Mouse (Mus musculus) megakaryocyte, embryonic 14.5 days (primary cell): ENCODE measurements around the gene Cadps2. TPM values are rescaled to one million over a fixed set of nuclear protein-coding genes. Genes with fewer than 3 reads are reported as not detected.

Experiments used
- H3K27me3 ChIP-seq: replicated peaks from 2 replicates; pipeline ENCODE3; 2012; ENCODE audit warnings: inconsistent platforms
- H3K36me3 ChIP-seq: replicated peaks from 2 replicates; pipeline ENCODE3; 2012; ENCODE audit warnings: low read length, inconsistent platforms, mixed read lengths
- H3K4me1 ChIP-seq: 2 replicates; pipeline ENCODE4 v1.6.1; 2012; ENCODE audit warnings: inconsistent platforms
- H3K4me3 ChIP-seq: replicated peaks from 2 replicates; pipeline ENCODE3; 2012; ENCODE audit warnings: moderate library complexity, mild to moderate bottlenecking, inconsistent platforms
- H3K9me3 ChIP-seq: 2 replicates; pipeline ENCODE4 v1.6.1; 2012; ENCODE audit warnings: inconsistent platforms
- FLI1 ChIP-seq: IDR thresholded peaks from 2 replicates; pipeline ENCODE4 v1.6.1; 2012; ENCODE audit warnings: low read length, inconsistent platforms, mixed read lengths
- GATA1 ChIP-seq: IDR thresholded peaks from 3 replicates; pipeline ENCODE4 v1.6.1; 2012; ENCODE audit warnings: mixed read lengths, low read length, inconsistent platforms, borderline replicate concordance
- polyA plus RNA-seq: library from polyadenylated mRNA; stranded (reverse); fragments of >175 nt; gene quantifications from 2 replicates; pipeline ENCODE4 v1.2.3, GENCODE M21; 2012; ENCODE audit warnings: low replicate concordance; ENCODE audit not compliant: insufficient read depth

Gene Cadps2
- polyA plus RNA-seq, 1 experiment, result not detected

GRCm38 (mm10) chr6:23805333-23805732 is 33.9 kb downstream of the Cadps2 start:
- no peaks in the 10 kb centered on the region for H3K4me1 ChIP-seq
- TF ChIP-seq FLI1 (no peak), GATA1 (no peak)
- H3K4me3 ChIP-seq, result no peak overlapping the region
- H3K9me3 ChIP-seq, result 0 out of 2 replicates have a peak, but pooled peaks cover 2% of the 10 kb centered on the region
- no peaks in the 10 kb centered on the region for H3K36me3 ChIP-seq
- H3K27me3 ChIP-seq, result no peaks in the 10 kb centered on the region

GRCm38 (mm10) chr6:23791822-23792221 is 47.4 kb downstream of the Cadps2 start:
- Histone ChIP-seq H3K9me3 (no peaks in the 10 kb centered on the region), H3K4me3 (no peak overlapping the region), H3K36me3 (no peaks in the 10 kb centered on the region), H3K4me1 (no peaks in the 10 kb centered on the region), H3K27me3 (no peaks in the 10 kb centered on the region)
- TF ChIP-seq FLI1 (no peak), GATA1 (no peak)

DNA sequence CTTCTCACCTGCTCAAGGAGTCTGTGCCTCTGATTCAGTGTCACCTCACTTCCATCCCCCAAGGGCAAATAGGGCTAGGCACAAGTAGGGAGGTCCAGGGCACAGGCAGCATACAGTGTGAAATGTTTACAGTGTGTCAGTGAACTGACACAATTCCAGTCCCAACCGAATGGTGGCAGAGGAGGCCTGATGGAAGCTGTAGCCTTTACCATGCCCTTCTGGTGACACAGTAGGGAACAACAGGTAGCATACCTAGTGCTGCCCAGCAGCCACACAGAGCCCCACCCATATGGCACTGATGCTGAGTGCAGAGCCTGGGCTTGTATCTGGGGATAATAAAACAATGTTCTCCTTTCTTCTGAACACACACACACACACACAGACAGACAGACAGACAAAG is 61.6 kb downstream of the Cadps2 start:
- H3K9me3 ChIP-seq, result peaks cover 4% of the 10 kb centered on the region; the same call in 1 of the 2 replicates
- H3K27me3 ChIP-seq, result no peaks in the 10 kb centered on the region
- no peaks in the 10 kb centered on the region for H3K4me1 ChIP-seq
- H3K4me3 ChIP-seq, result no peak overlapping the region
- TF ChIP-seq GATA1 (no peak), FLI1 (no peak)
- H3K36me3 ChIP-seq, result no peaks in the 10 kb centered on the region

DNA sequence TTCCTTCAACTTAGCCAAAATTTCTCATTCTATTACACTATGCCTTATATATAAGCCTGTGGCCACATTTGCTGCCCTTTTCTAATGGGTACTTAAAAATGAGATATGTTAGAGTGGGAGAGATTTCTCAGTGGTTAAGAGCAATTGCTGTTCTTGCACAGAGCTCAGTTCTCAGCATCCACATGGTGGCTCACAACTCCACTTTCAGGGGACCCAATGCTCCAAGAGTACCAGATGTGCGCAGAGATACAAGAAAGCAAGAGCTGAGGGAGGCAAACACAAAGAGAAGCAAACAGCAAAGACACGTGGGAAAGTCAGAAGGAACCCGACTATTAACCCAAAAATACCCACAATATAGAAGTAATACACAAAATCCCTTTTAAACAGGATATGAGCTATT is 77.0 kb downstream of the Cadps2 start:
- Histone ChIP-seq H3K4me3 (no peak overlapping the region), H3K36me3 (no peaks in the 10 kb centered on the region), H3K4me1 (no peaks in the 10 kb centered on the region), H3K9me3 (no peaks in the 10 kb centered on the region), H3K27me3 (no peaks in the 10 kb centered on the region)
- TF ChIP-seq FLI1 (no peak), GATA1 (no peak)

DNA sequence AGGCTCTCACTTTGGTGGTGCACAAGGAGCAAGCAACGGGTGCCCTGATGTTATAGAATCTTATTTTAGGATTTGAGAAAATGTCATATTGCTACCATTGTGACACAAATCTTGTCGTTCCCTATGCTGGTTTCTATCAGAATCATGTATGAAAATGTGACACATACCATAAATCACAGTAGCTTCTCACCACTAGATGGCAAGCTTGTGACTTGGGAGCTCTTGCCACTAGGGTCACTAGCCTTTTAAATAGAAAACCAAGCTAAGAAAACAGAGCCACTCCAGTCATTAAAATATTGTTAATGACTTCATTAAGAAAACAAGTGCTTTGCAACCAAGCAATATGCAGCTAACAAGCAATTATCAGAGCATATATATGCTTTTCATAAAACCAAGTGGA is 81.0 kb downstream of the Cadps2 start:
- Histone ChIP-seq H3K27me3 (no peaks in the 10 kb centered on the region), H3K9me3 (no peaks in the 10 kb centered on the region; the same call in 1 of the 2 replicates), H3K36me3 (no peaks in the 10 kb centered on the region), H3K4me3 (no peak overlapping the region), H3K4me1 (no peaks in the 10 kb centered on the region)
- TF ChIP-seq GATA1 (no peak), FLI1 (no peak)

DNA sequence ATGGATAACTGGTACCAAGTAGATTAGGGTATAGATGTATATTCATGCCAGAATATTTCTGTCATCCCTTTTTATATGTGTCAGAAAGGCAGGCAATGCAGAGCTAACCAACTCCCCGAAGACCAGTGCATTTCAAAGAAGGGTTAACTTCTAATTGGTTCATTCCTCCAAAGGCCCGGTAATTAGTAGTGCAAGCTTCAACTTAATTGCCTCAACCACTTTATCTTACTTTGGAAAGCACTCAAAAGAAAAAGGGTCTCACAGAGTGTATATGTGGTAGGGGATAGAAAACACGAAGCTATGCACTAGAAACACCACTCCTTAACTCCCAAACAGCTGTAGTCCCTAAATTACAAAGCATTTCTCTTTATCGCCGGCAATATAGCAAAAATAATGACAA is 90.4 kb downstream of the Cadps2 start:
- H3K27me3 ChIP-seq, result no peaks in the 10 kb centered on the region
- TF ChIP-seq GATA1, result no peak
- TF ChIP-seq FLI1, result no peak
- no peaks in the 10 kb centered on the region for H3K4me1 ChIP-seq
- no peaks in the 10 kb centered on the region for H3K9me3 ChIP-seq
- H3K36me3 ChIP-seq, result no peaks in the 10 kb centered on the region
- no peak overlapping the region for H3K4me3 ChIP-seq

DNA sequence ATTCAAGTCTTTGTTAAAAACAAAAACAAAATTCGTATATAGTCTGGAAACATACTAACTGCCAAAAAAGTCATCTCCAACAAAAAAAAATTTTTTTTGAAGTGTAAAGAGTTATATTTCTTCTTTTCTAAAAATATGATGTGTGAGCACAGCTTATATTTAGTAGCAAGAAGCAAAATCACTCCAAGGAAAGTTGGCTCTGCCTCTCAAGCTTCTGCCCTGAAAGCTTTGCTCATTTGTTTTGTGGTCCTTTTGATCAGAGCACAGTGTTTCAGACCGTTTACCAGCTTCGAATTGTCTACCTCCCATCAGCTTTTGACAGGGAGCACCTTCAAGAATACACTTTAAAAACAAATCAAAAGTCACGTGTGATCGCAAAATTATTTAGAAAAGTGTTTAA is 99.2 kb downstream of the Cadps2 start:
- Histone ChIP-seq H3K4me1 (no peaks in the 10 kb centered on the region), H3K27me3 (no peaks in the 10 kb centered on the region), H3K9me3 (peaks cover 13% of the 10 kb centered on the region), H3K36me3 (no peaks in the 10 kb centered on the region), H3K4me3 (no peak overlapping the region)
- TF ChIP-seq FLI1 (no peak), GATA1 (no peak)

DNA sequence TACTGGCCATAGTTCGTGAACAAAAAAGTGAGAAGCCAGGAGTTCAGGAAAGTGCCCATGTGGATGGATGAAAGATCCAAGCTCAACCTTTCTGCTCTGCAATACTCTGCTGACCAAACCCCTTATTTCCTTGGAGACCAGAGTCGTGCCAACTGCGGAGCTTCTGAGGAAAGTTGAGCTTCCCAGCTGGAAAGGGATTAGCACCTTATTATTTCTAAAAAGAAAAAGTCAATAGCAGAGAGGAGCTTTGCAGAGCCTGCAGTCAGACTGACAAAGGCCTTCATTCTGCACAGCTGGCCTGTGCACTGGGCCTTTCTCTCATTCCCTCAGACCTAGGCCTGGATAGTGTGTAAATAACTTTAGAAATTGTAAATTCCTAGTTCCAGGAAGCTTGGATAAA is 106.5 kb downstream of the Cadps2 start:
- H3K4me3 ChIP-seq, result no peak overlapping the region
- H3K9me3 ChIP-seq, result peaks cover 19% of the 10 kb centered on the region; the same call in 1 of the 2 replicates

DNA sequence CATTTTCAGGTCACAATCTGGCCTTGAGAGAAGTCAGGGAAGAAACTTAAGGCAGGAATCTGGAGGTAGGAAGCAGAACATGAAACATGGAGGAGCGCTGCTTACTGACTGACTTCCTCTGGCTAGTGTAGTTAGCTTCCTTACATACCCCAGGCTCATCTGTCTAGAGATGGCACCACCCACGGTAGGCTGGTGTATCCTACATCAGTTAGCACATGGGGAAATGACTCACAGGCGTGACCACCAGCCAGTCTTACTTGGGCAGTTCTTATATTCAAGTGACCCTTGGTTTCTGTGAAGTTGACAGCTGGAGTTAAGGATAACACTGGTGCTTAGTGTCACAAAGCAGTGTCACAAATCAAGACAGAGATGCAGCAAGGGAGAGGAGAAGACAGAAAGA is 110.6 kb downstream of the Cadps2 start:
- Histone ChIP-seq H3K4me1 (no peaks in the 10 kb centered on the region), H3K36me3 (no peaks in the 10 kb centered on the region), H3K9me3 (peaks cover 11% of the 10 kb centered on the region; the same call in 1 of the 2 replicates), H3K4me3 (no peak overlapping the region), H3K27me3 (no peaks in the 10 kb centered on the region)
- no peak for TF ChIP-seq FLI1
- TF ChIP-seq GATA1, result no peak

More for the DNA sequence above, 106.5 kb downstream of the Cadps2 start:
- TF ChIP-seq GATA1, result no peak
- no peak for TF ChIP-seq FLI1
- Histone ChIP-seq H3K27me3 (no peaks in the 10 kb centered on the region), H3K4me1 (no peaks in the 10 kb centered on the region), H3K36me3 (no peaks in the 10 kb centered on the region)

GRCm38 (mm10) chr6:23723697-23724096 is 115.5 kb downstream of the Cadps2 start:
- H3K9me3 ChIP-seq, result peaks cover 13% of the 10 kb centered on the region
- no peaks in the 10 kb centered on the region for H3K27me3 ChIP-seq
- H3K4me1 ChIP-seq, result no peaks in the 10 kb centered on the region
- TF ChIP-seq FLI1 (no peak), GATA1 (no peak)
- no peak overlapping the region for H3K4me3 ChIP-seq
- H3K36me3 ChIP-seq, result no peaks in the 10 kb centered on the region

GRCm38 (mm10) chr6:23720401-23720800 is 118.8 kb downstream of the Cadps2 start:
- Histone ChIP-seq H3K27me3 (no peaks in the 10 kb centered on the region), H3K36me3 (no peaks in the 10 kb centered on the region), H3K4me1 (no peaks in the 10 kb centered on the region), H3K9me3 (peaks cover 23% of the 10 kb centered on the region), H3K4me3 (no peak overlapping the region)
- TF ChIP-seq GATA1 (no peak), FLI1 (no peak)
